Mouse (Mus musculus) testis, adult 2 months (tissue): ENCODE data around the gene Tent4b.

Source experiments
- CTCF ChIP-seq: fragments of 200-500 bp; IDR thresholded peaks from 2 replicates; pipeline ENCODE4 v1.5.1; 2012; ENCODE audit warnings: low read depth, mild to moderate bottlenecking, inconsistent platforms, low read length, moderate library complexity; ENCODE audit not compliant: control insufficient read depth, insufficient read depth, insufficient replicate concordance
- POLR2A ChIP-seq: fragments of 200-500 bp; IDR thresholded peaks from 2 replicates; pipeline ENCODE4 v1.6.1; 2012; ENCODE audit warnings: low read depth, mild to moderate bottlenecking, inconsistent platforms, low read length, moderate library complexity; ENCODE audit not compliant: control insufficient read depth

DNA sequence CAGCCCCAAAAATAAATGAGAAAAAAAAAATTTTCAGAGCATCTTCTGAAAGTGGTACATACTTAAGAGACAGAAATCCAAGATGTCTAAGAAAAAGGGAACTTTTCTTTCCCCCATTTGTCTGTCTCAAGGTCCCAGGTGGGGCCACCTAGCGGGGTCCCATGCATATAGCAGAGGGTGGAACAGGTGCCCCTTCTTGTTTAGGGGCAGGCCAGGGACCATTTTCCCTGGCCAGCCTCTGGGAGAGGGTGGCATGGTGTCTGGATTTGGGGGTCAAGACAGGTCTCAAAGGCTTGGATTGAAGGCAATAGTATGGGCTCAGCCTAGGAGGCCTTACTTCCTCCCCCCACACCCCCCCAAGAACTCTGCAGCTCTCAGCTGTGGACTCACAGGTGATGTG is 90.9 kb downstream of the Tent4b start:
- TF ChIP-seq CTCF (no peak), POLR2A (no peak)
